Mouse (Mus musculus) lung, postnatal 25 days (tissue): ENCODE measurements around the gene Wdr66.
"Not testable (repeated sequence)": the region's sequence is repeated elsewhere in the genome, so short reads cannot be mapped to it uniquely, and the experiment has no call there.

ENCODE experiments used
- DNase-seq: peaks from one replicate; pipeline ENCODE4 v3.0.0; 2022; ENCODE audit warnings: low spot score

Wdr66 gene

GRCm38 (mm10) chr5:123251834-123252233, at the start of gene Wdr66:
Gene Wdr66 (plus strand): TSS chr5:123252102.
- peak; percentile 77 for DNase-seq

DNA sequence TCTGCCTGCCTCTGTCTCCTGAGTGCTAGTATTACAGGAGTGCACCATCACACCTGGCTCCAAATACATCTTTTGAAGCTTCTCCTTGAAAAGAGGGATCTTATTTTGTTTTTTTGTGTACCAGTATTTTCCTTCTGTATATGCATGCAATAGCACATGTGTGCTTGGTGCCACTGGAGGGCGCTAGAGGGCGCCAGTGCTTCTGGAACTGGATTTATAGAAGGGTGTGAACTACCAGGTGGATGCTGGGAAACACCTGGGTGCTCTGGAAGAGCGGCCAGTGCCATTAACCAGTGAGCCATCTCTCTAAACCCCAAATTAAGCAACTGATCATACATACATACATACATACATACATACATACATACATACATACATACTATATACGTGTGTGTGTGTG, 49.1 kb upstream of the Wdr66 start:
- DNase-seq, result not testable (repeated sequence)

DNA sequence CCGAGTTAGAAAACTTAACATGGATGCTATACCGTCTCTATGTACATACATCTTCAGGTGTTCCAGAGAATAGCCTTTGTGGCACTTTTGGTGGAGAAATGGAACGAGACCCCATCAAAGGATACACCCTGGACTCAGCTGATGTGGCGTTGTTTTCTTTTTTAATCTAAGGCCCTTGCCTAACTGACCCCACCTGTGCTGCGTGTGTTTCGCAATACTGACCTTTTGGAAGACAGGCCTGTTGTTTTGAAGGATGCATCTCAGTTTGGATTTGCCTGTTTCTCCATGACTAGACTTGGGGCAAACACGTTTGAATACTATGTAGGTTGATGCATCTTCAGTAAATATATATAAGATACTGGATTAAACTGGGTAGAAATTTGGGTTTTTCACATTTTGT, 48.3 kb upstream of the Wdr66 start:
- DNase-seq, result not testable (repeated sequence)

DNA sequence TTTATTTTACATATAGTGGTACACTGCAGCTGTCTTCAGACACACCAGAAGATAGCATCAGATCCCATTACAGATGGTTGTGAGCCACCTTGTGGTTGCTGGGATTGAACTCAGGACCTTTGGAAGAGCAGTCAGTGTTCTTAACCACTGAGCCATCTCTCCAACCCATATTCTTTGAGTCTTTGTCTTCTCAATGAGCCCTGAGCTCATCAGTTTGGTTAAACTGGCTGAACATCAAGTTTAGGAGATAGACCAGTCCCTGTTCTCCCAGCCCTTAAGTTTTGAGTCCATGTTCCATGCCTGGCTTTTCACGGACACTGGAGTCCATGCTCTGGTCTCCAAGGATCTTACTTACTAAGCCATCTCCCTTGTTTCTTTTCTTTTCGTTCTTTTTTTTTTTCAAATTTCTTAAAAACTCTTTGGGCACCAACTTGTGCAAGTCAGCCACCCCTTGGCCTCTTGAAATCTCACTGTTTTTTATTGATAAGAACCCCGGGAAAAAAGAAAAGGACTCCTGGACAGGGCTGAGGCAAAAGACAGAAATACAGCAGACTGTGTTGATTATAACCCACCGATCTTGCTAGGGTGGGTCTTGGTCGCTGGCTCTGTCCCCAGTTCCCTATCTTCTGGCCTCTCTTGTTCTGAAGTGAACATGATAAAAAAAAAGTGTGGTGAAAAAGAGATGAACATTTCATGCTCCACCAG, 29.4 kb upstream of the Wdr66 start:
- DNase-seq, result not testable (repeated sequence)

DNA sequence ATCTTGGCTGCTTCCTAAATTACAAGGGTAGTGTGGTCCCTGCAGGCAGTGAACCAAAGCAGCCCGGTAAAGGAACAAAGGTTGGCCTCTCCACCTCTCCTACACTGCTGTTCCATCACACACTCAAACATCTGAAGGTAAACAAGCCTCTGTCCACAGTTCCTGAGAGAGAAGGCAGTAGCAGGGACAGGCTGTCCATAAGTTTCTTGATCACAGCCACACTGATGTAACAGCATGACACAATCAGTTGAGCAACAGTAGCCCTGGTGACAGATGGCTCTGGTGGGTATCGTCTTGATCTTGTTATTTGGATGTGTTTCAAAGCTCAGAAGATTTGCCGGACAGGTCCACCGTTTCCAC, 28.9 kb upstream of the Wdr66 start:
- no peak for DNase-seq

- not testable (repeated sequence) for DNase-seq
Observed at GRCm38 (mm10) chr5:123223861-123224260, 28.0 kb upstream of the Wdr66 start.

- no peak for DNase-seq
Observed at GRCm38 (mm10) chr5:123226851-123227250, 25.1 kb upstream of the Wdr66 start.

GRCm38 (mm10) chr5:123227762-123228523, 24.0 kb upstream of the Wdr66 start:
- DNase-seq, result peak; percentile 96

- no peak for DNase-seq
Observed at GRCm38 (mm10) chr5:123228524-123228922, 23.4 kb upstream of the Wdr66 start.

DNA sequence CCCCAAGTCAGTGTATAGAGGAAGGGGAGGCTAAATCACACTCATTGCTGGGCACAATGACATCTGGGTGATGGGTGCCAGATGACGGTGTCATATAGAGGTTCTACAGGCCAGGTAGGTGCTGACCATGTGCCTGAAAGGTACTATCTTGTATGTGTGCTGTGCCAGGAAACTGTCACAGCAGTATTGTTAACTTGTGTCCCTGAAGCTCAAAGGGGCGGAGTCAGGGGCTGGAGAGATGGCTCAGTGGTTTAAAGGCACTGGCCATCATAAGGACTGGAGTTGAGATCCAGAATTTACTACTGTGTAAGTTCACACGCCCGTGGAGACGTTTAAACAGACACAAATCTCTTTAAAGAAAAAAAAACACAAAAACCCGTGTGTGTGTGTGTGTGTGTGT, 22.6 kb upstream of the Wdr66 start:
- DNase-seq, result no peak

GRCm38 (mm10) chr5:123232180-123232579, 19.7 kb upstream of the Wdr66 start:
- DNase-seq, result no peak

DNA sequence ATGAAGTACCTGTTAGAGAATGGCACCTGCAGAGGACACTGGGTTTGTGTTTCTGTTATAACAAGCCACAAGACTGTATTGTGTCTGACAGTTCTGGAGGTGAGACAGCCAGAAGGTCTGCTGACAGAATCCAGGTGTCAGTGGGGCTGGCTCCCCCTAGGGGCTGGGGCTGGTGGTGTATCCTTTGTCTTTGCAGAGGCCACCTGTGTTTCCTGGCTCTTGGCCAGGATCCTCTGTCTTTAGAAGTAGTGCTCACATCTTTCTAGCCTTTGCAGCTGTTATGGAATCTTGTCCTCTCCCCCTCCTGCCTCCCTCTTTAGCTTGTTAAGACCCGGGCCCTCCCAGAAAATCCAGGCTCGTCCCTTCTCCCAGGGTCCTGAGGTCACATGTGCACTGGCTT, 16.2 kb upstream of the Wdr66 start:
- peak; percentile 23 for DNase-seq

DNA sequence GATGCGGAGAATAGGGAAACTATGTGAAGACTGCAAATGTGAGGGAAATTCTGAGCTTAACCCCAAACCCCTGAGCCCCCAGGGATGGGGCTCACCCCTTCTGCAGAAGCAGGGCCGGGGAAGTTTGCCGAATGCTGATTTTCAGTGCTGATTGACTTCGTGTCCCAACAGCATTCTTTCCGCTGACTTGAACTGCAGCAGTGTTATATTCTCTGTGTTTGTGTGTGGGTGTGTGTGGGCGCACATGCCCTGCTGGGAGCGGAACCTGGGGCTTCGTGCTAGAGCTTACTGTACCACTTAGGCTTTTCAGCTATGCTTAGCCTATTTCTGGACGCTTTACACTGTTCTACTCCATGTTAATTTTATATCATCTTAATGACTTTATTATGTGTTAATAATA, 15.5 kb upstream of the Wdr66 start:
- DNase-seq, result no peak

DNA sequence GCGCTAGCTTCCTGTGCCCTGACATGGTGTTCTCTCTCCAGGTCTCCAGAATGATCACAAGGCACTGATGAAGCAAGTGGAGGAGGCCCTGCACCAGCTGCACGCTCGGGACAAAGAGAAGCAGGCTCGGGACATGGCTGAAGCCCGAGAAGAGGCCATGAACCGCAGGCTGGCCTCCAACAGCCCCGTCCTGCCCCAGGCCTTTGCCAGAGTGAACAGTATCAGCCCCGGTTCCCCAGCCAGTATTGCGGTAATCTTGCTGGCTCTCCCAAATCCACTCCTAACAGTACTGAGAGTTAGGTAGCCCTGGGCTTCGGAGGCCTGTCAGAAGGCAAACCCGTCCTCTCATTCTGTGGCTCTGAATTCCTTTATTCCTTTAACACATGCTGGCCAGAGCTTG, 12.4 kb upstream of the Wdr66 start:
- DNase-seq, result peak; percentile 5

GRCm38 (mm10) chr5:123245518-123245917, 6.4 kb upstream of the Wdr66 start:
- DNase-seq, result peak; percentile 26

DNA sequence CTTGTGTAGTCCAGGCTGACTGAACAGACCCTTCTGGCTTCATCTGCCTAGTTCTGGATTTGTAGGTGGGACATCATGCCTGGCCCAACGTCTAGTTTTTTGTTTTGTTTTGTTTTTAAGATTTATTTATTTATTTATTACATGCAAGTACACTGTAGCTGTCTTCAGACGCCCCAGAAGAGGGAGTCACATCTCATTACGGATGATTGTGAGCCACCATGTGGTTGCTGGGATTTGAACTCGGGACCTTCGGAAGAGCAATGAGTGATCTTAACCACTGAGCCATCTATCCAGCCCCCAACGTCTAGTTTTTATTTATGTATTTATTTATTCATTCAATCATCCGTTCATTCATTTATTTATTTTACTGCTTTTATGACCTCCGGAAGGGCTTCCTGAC, 512 bp upstream of the Wdr66 start:
- DNase-seq, result no peak

- DNase-seq, result peak; percentile 25
Observed at GRCm38 (mm10) chr5:123256841-123257755, 5.2 kb downstream of the Wdr66 start.

GRCm38 (mm10) chr5:123258990-123259389, 7.1 kb downstream of the Wdr66 start:
- DNase-seq, result peak; percentile 58

- DNase-seq, result no peak
Observed at GRCm38 (mm10) chr5:123260698-123261097, 8.8 kb downstream of the Wdr66 start.

DNA sequence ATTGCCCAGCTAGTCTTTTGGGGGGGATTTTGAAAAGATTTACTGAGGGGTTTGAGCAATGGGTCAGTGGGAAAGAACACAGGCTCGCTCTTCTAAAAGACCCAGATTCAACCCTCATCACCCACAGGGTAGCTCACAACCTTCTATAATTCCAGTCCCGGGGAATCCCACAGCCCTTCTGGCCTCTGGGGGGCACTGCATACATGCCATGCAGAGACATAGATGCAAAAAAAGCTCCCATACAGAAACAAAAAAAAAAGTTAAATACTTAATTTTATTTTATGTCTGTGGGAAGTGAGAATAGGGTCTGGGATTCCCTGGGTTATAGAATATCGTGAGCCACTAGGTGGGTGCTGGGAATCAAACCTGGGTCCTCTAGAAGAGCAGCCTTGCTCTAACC, 15.0 kb downstream of the Wdr66 start:
- DNase-seq, result no peak

- DNase-seq, result no peak
Observed at GRCm38 (mm10) chr5:123268477-123269474, 16.9 kb downstream of the Wdr66 start.
